Comparison of ENCODE assay signal across 9 mouse cellular contexts in genomic region chr3:35323450-35324077, GRCm38 (mm10).
A peak's percentile ranks its signal among the peaks of the same experiment; 100 is the strongest.
DNase-seq lines count a peak whose midpoint lies in the region; ATAC-seq and TF ChIP-seq lines count a peak whose summit lies in the region.
"Had no signal": no experiment of that assay in that cellular context is flagged by ENCODE, and none has a peak within 500 bp of the region (broad histone marks: within the 10 kb centered on the region; RNA-seq: fewer than 3 reads in every experiment).

No protein-coding gene starts in this region.

- H3K9me3 ChIP-seq in liver, embryonic 11.5 days (ENCODE audit: control insufficient read depth, low read length): no peaks in the 10 kb centered on the region
- no peaks in the 10 kb centered on the region for H3K9me3 ChIP-seq in kidney, postnatal 0 days (replicated peaks; ENCODE audit: low read length)
- no peaks in the 10 kb centered on the region for H3K9me3 ChIP-seq in limb, embryonic 14.5 days (ENCODE audit: control insufficient read depth, low read length)
- H3K9me3 ChIP-seq: limb, embryonic 15.5 days had no signal

- H3K4me2 ChIP-seq in liver, embryonic 11.5 days: no peak overlapping the region
- no peak overlapping the region for H3K4me2 ChIP-seq in kidney, postnatal 0 days (ENCODE audit: low read length)
- H3K4me2 ChIP-seq in limb, embryonic 14.5 days (replicated peaks; ENCODE audit: low read depth, low read length, severe bottlenecking): no peak overlapping the region
- H3K4me2 ChIP-seq: limb, embryonic 15.5 days had no signal

- WGBS in liver, embryonic 11.5 days: 64% methylated on average over 11 of the region's 11 CpGs
- 58% methylated on average over 11 of the region's 11 CpGs for WGBS in kidney, postnatal 0 days
- WGBS in limb, embryonic 14.5 days: 60% methylated on average over 11 of the region's 11 CpGs

- H3K36me3 ChIP-seq in liver, embryonic 11.5 days (ENCODE audit: control insufficient read depth, insufficient read depth, low read length): no peaks in the 10 kb centered on the region
- no peaks in the 10 kb centered on the region for H3K36me3 ChIP-seq in kidney, postnatal 0 days (ENCODE audit: insufficient read depth, low read length)
- no peaks in the 10 kb centered on the region for H3K36me3 ChIP-seq in limb, embryonic 14.5 days (ENCODE audit: control insufficient read depth, insufficient read depth, low read length)
- H3K36me3 ChIP-seq: limb, embryonic 15.5 days had no signal

- H3K27ac ChIP-seq in liver, embryonic 11.5 days (ENCODE audit: low read depth, low read length): no peak overlapping the region
- H3K27ac ChIP-seq in kidney, postnatal 0 days: no peak overlapping the region
- no peak overlapping the region for H3K27ac ChIP-seq in limb, embryonic 14.5 days (replicated peaks; ENCODE audit: low read depth, low read length)
- H3K27ac ChIP-seq: limb, embryonic 15.5 days had no signal

- H3K9ac ChIP-seq in liver, embryonic 11.5 days (ENCODE audit: low read depth, low read length): no peak overlapping the region
- no peak overlapping the region for H3K9ac ChIP-seq in kidney, postnatal 0 days (ENCODE audit: low read depth, low read length)
- no peak overlapping the region for H3K9ac ChIP-seq in limb, embryonic 14.5 days (ENCODE audit: low read depth, low read length, severe bottlenecking)
- H3K9ac ChIP-seq: limb, embryonic 15.5 days had no signal

- H3K4me1 ChIP-seq in liver, embryonic 11.5 days (replicated peaks; ENCODE audit: control insufficient read depth, insufficient read depth, low read length): no peaks in the 10 kb centered on the region
- H3K4me1 ChIP-seq in kidney, postnatal 0 days (replicated peaks; ENCODE audit: insufficient read depth, low read length): no peaks in the 10 kb centered on the region
- peaks cover 6% of the 10 kb centered on the region; the same call in 1 of the 2 replicates for H3K4me1 ChIP-seq in limb, embryonic 14.5 days (ENCODE audit: control insufficient read depth, insufficient read depth, low read length)

- TF ChIP-seq CTCF in brain, embryonic 14.5 days (IDR thresholded peaks at IDR 0.05; ENCODE audit: borderline replicate concordance, extremely low read depth, insufficient read depth, insufficient read length): peak; percentile 63; the same call in 1 of the 2 replicates
- TF ChIP-seq CTCF in kidney, postnatal 0 days (IDR thresholded peaks at IDR 0.05; ENCODE audit: low read depth): peak; percentile 72

- peak; percentile 32 for DNase-seq in liver
- no peak for DNase-seq in liver, embryonic 11.5 days (ENCODE audit: low spot score)
- DNase-seq in brain, embryonic 14.5 days (ENCODE audit: low read depth): peak; percentile 89
- DNase-seq in forelimb bud, embryonic 11.5 days (ENCODE audit: low read depth, low spot score): peak; percentile 67
- DNase-seq in kidney, postnatal 0 days (ENCODE audit: low spot score): peak; percentile 78
- DNase-seq in limb, embryonic 14.5 days (ENCODE audit: low spot score): peak; percentile 77
- DNase-seq in retina, postnatal 7 days (ENCODE audit: low read depth, low spot score): peak; percentile 38
- DNase-seq in spleen, adult 12 weeks (ENCODE audit: low spot score): no peak

- no peak for ATAC-seq in liver, embryonic 11.5 days (replicated peaks; ENCODE audit: low FRiP score)
- ATAC-seq in kidney, postnatal 0 days (replicated peaks; ENCODE audit: low FRiP score, low read depth): no peak
- ATAC-seq in limb, embryonic 14.5 days (ENCODE audit: low FRiP score, low read depth): no peak

- TF ChIP-seq POLR2A in brain, embryonic 14.5 days (IDR thresholded peaks at IDR 0.05; ENCODE audit: borderline replicate concordance, extremely low read depth, insufficient read depth, insufficient read length, poor library complexity, severe bottlenecking): no peak
- no peak for TF ChIP-seq POLR2A in limb, embryonic 14.5 days (IDR thresholded peaks at IDR 0.05; ENCODE audit: borderline replicate concordance, extremely low read depth, insufficient read depth, insufficient read length)

- H3K4me3 ChIP-seq in liver, embryonic 11.5 days (ENCODE audit: low read depth, low read length): no peak overlapping the region
- no peak overlapping the region for H3K4me3 ChIP-seq in kidney, postnatal 0 days (replicated peaks; ENCODE audit: low read depth, low read length)
- no peak overlapping the region for H3K4me3 ChIP-seq in limb, embryonic 14.5 days (replicated peaks; ENCODE audit: low read length)
- H3K4me3 ChIP-seq: limb, embryonic 15.5 days had no signal

- H3K27me3 ChIP-seq in liver, embryonic 11.5 days (replicated peaks; ENCODE audit: control insufficient read depth, insufficient read depth, low read length): no peaks in the 10 kb centered on the region
- H3K27me3 ChIP-seq in kidney, postnatal 0 days (ENCODE audit: insufficient read depth, low read length): no peaks in the 10 kb centered on the region
- no peaks in the 10 kb centered on the region for H3K27me3 ChIP-seq in limb, embryonic 14.5 days (ENCODE audit: control insufficient read depth, insufficient read depth, low read length)

Comparison
In these comparisons a context has a peak if more than half of its experiments do, and no peak if none do; other contexts are left out.
1. DNase-seq: peak in liver (single experiment), brain, embryonic 14.5 days (single experiment), forelimb bud, embryonic 11.5 days (single experiment), kidney, postnatal 0 days (single experiment), limb, embryonic 14.5 days (single experiment) and retina, postnatal 7 days (single experiment); none in liver, embryonic 11.5 days (single experiment) and spleen, adult 12 weeks (single experiment).